Mouse (Mus musculus): Measurements from ENCODE around the gene Lrrc57.

DNA sequence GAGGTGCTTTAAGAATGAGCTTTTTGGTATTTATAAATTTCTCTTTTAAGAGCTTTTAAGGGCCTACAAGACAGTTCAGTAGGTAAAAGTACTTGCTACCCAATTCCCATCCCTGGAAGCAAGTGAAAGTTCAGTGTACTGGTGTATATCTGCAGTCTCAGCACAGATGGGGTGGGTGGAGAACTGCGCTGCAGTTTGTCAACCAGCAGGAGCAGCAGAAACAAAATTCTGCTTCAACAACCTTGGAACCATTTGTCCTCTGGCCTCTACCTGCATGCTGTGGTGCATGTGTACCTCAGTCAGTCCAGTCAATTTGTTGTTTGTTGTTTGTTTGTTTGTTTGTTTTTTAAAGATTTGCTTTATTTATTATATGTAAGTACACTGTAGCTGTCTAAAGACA is 17.1 kb downstream of the Lrrc57 start:
- TF ChIP-seq CTCF (IDR thresholded peaks at IDR 0.05; ENCODE audit: borderline replicate concordance, insufficient read depth, low read depth, low read length) (no peak), POLR2A (IDR thresholded peaks at IDR 0.05; ENCODE audit: borderline replicate concordance, insufficient read depth, low read length) (no peak)

All from cerebellum, adult 2 months (tissue).